Mouse (Mus musculus): Measurements from ENCODE around the gene Dock9. TPM values are rescaled to one million over a fixed set of nuclear protein-coding genes. Genes with fewer than 3 reads are reported as not detected.

Dock9 gene
- polyA plus RNA-seq, 1 experiment from 2014 or later: 7.0 TPM

DNA sequence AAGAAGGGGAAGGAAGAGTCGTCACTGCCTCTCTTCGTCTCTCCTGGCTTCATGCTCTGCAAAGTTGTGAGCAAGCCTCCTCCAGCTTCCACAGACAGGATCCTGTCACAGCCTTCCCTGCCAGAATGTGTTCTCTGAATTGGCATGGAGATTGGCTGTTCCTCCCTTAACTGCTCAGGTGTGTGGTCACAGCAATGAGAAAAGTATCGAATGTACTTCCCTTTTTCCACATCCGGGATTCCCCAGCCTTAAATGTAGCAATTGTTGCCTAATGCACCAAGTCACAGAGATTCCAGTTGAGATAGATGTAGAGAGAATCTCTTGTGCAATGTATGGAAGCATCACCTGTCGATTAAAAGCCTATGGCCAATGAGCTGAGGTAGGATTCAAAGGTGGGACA lies 280.8 kb downstream of the Dock9 start:
- Histone ChIP-seq H3K4me1 (replicated peaks) (peaks cover 18% of the 10 kb centered on the region), H3K9ac (no peak overlapping the region), H3K4me3 (no peak overlapping the region), H3K4me2 (no peak overlapping the region), H3K9me3 (replicated peaks) (no peaks in the 10 kb centered on the region), H3K27ac (ENCODE audit: poor library complexity, severe bottlenecking) (no peak overlapping the region), H3K27me3 (replicated peaks) (0 out of 2 replicates have a peak, but pooled peaks cover 3% of the 10 kb centered on the region), H3K36me3 (no peaks in the 10 kb centered on the region)
- ATAC-seq (ENCODE audit: insufficient number of reproducible peaks, low FRiP score): no peak
- WGBS: 76% methylated on average over 5 of the region's 5 CpGs

DNA sequence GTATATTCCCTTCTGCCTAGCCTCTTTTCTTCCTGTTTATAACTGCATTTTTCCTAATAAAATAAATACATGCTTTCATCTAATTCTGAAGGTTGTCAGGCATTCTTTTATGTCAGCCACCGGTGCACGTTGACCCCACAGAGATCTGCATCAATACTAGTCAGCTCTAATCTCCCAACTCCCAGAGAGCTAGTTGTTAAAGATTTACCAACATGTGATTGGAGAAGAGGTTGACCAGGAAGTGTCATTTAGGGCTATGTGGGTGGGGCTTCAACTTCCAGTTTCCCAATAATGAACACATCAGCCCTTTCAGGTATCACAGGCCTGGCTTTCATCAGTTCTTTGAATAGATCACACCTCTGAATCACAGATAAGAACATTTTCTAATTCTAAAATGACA lies 288.7 kb downstream of the Dock9 start:
- ATAC-seq (ENCODE audit: insufficient number of reproducible peaks, low FRiP score): no peak
- peaks cover 11% of the 10 kb centered on the region for H3K4me1 ChIP-seq (replicated peaks)
- H3K27me3 ChIP-seq (replicated peaks): peaks cover 34% of the 10 kb centered on the region
- H3K36me3 ChIP-seq: no peaks in the 10 kb centered on the region
- WGBS: 75% methylated on average over 2 of the region's 2 CpGs
- no peak overlapping the region for H3K4me3 ChIP-seq
- no peak overlapping the region for H3K9ac ChIP-seq
- no peak overlapping the region for H3K4me2 ChIP-seq
- no peak overlapping the region for H3K27ac ChIP-seq (ENCODE audit: poor library complexity, severe bottlenecking)
- H3K9me3 ChIP-seq (replicated peaks): peaks cover 4% of the 10 kb centered on the region; the same call in 1 of the 2 replicates

DNA sequence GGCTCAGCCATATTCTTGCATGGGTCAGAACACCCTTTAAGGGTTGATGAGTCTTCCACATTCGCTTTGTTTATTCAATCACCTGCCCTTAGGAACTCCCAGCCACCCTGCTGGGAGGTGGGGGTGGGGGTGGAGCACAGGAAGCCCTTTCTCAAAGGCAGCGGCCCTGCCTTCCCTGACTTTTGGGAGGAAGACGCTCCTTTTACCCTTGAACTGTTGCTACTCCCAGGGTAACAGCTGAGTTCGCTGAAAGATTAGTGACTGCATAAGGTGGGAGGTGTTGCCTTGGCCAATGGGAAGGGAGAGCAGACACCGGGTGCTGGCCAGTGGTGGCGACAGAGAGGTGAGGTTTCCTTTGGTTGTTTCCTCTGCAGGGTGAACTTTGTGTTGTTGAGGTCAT lies 291.3 kb downstream of the Dock9 start:
- H3K9ac ChIP-seq: no peak overlapping the region
- H3K4me1 ChIP-seq (replicated peaks): peaks cover 11% of the 10 kb centered on the region
- no peaks in the 10 kb centered on the region for H3K36me3 ChIP-seq
- H3K4me3 ChIP-seq: no peak overlapping the region
- H3K27ac ChIP-seq (ENCODE audit: poor library complexity, severe bottlenecking): no peak overlapping the region
- H3K4me2 ChIP-seq: no peak overlapping the region
- 10% methylated on average over 6 of the region's 6 CpGs for WGBS
- ATAC-seq (ENCODE audit: insufficient number of reproducible peaks, low FRiP score): no peak
- peaks cover 4% of the 10 kb centered on the region; the same call in 1 of the 2 replicates for H3K9me3 ChIP-seq (replicated peaks)
- H3K27me3 ChIP-seq (replicated peaks): peaks cover 42% of the 10 kb centered on the region

DNA sequence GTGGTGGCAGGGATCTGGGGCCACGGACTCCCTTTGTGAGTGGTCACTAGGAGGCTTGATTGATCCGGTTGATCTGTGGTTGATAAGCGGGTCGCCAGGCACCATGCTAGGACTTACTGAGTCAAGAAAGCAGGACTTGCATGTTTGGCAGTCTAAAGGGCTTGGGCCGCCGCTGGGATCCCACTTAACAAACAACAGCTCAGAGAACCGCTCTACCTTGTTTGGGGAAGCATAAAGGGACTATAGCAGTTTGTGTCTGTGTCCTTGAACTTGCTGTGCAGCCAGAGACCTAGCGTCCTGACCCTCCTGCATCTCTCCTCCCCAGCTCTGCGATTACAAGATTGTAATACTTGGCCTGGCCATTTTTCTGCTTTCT lies 292.2 kb downstream of the Dock9 start:
- no peaks in the 10 kb centered on the region for H3K9me3 ChIP-seq (replicated peaks)
- H3K9ac ChIP-seq: no peak overlapping the region
- H3K27ac ChIP-seq (ENCODE audit: poor library complexity, severe bottlenecking): no peak overlapping the region
- ATAC-seq (ENCODE audit: insufficient number of reproducible peaks, low FRiP score): no peak
- peak overlapping the region; percentile 33 for H3K4me3 ChIP-seq
- peaks cover 42% of the 10 kb centered on the region for H3K27me3 ChIP-seq (replicated peaks)
- 24% methylated on average over 9 of the region's 9 CpGs for WGBS
- H3K4me2 ChIP-seq: peak overlapping the region; percentile 65
- peaks cover 11% of the 10 kb centered on the region for H3K4me1 ChIP-seq (replicated peaks)
- H3K36me3 ChIP-seq: no peaks in the 10 kb centered on the region

DNA sequence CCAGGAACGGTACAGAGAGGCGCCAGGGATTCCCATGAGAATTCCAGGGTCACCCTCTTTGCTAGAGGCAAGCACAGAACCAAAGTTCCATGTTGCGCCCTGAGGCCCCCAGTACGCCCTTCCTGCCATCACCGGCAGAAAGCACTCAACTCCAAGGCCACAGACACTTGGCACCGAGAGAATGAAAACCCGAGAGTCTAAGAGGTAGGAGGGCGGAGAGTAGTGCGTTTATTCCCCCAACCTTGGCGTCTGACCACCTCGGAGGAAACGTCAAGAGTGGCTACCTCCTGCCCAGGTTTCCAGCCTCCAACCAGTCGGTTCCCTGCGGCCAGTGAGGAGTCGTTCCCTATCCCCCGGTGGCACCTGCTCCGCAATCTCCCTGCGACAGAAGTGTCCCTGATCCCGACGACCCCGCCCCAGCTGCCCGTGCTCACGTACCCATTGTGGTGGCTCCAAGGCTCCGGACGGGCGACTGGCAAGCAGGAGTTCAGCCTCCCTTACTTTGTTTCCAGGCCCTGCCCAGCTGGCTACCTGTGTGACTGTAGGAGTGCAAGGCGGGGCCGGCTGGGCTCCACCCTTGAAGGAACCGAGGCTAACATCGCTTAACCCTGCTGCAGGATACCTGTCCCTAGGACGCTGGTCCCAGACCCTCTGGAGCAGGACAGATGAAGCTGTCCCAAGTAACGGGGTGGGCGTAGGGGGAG lies 292.7 kb downstream of the Dock9 start, which contains the start of gene Slc15a1:
TSS of gene Slc15a1 (minus strand) at position 472 of the 704 bp plus-strand sequence.
- Histone ChIP-seq H3K27ac (ENCODE audit: poor library complexity, severe bottlenecking) (no peak within 1 kb of the TSS), H3K4me1 (replicated peaks) (peaks cover 11% of the 10 kb centered on the region), H3K4me3 (peak within 1 kb of the TSS; percentile 33), H3K27me3 (replicated peaks) (peaks cover 42% of the 10 kb centered on the region), H3K36me3 (no peaks in the 10 kb centered on the region), H3K9me3 (replicated peaks) (no peaks in the 10 kb centered on the region), H3K4me2 (peak within 1 kb of the TSS; percentile 65), H3K9ac (peak within 1 kb of the TSS; percentile 16; the same call in 1 of the 2 replicates)
- WGBS: 9% methylated on average over 33 of the region's 33 CpGs
- no peak for ATAC-seq (ENCODE audit: insufficient number of reproducible peaks, low FRiP score)

DNA sequence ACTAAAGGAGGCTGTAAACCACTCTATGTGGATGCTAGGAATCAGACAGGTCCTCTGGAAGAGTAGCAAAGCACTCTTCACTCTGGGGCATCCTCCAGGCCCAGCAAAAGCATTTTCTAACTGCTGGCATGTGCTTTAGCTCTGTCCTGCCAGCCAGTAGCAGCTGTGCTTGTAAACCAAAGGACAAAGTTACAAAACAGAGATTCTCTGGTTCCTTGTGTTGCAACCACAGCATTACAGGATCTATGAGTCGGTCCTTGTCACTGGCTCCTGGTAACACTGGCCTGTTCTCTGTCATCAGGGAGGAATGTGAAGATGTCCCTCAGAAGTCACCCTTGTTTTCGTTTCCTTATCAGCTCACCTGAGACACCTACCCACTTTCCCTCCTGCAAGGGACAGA lies 297.1 kb downstream of the Dock9 start:
- Histone ChIP-seq H3K9ac (no peak overlapping the region), H3K4me1 (replicated peaks) (peaks cover 11% of the 10 kb centered on the region), H3K27me3 (replicated peaks) (peaks cover 24% of the 10 kb centered on the region), H3K36me3 (no peaks in the 10 kb centered on the region), H3K27ac (ENCODE audit: poor library complexity, severe bottlenecking) (no peak overlapping the region), H3K9me3 (replicated peaks) (no peaks in the 10 kb centered on the region), H3K4me3 (no peak overlapping the region), H3K4me2 (no peak overlapping the region)
- WGBS: 41% methylated on average over 2 of the region's 2 CpGs
- no peak for ATAC-seq (ENCODE audit: insufficient number of reproducible peaks, low FRiP score)

DNA sequence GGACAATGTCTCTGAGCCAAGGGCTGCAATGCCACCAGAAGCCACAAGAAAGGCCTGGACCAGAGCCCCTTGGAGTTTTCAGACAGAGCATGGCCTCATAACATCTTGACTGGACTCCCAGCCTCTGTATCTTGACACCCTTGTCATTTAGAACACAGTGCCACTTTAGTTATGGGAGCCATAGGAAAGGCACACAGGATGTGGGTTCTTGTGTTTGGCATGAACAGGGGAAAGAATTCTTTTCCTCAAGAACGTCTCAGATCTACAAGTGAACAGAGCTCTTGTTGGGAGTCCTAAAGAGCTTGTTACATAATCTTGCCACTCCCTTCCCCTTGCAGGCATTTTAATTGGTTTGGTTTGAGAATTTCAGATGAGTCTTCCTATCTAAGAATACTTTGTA lies 297.9 kb downstream of the Dock9 start:
- Histone ChIP-seq H3K4me1 (replicated peaks) (peaks cover 7% of the 10 kb centered on the region), H3K27ac (ENCODE audit: poor library complexity, severe bottlenecking) (no peak overlapping the region), H3K9me3 (replicated peaks) (no peaks in the 10 kb centered on the region), H3K36me3 (no peaks in the 10 kb centered on the region), H3K27me3 (replicated peaks) (peaks cover 16% of the 10 kb centered on the region), H3K4me3 (no peak overlapping the region), H3K9ac (no peak overlapping the region), H3K4me2 (no peak overlapping the region)
- WGBS: 43% methylated on average over 1 of the region's 1 CpGs
- no peak for ATAC-seq (ENCODE audit: insufficient number of reproducible peaks, low FRiP score)

DNA sequence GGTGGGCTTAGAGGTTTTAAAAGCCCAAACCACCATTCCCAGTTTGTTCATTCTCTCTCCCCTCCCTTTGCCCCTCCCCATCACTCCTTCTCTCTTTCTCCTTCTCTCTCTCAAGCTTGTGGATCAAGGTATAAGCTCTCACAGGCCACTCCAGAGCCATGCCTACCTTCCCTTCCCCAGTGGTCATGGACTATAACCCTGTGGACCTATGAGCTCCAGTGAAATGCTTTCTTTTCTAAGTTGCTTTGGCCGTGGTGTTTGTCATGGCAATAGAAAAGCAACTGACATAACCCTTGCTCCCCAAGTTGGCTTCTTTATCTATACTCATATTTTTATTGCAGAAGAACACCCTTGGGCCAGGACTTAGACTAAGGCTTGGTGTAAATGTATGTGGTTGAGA lies 299.8 kb downstream of the Dock9 start:
- ATAC-seq (ENCODE audit: insufficient number of reproducible peaks, low FRiP score): no peak
- WGBS: 78% methylated on average over 1 of the region's 1 CpGs
- Histone ChIP-seq H3K4me1 (replicated peaks) (peaks cover 11% of the 10 kb centered on the region), H3K4me3 (no peak overlapping the region), H3K27ac (ENCODE audit: poor library complexity, severe bottlenecking) (no peak overlapping the region), H3K36me3 (no peaks in the 10 kb centered on the region), H3K9ac (no peak overlapping the region), H3K9me3 (replicated peaks) (no peaks in the 10 kb centered on the region), H3K27me3 (replicated peaks) (no peaks in the 10 kb centered on the region), H3K4me2 (no peak overlapping the region)

DNA sequence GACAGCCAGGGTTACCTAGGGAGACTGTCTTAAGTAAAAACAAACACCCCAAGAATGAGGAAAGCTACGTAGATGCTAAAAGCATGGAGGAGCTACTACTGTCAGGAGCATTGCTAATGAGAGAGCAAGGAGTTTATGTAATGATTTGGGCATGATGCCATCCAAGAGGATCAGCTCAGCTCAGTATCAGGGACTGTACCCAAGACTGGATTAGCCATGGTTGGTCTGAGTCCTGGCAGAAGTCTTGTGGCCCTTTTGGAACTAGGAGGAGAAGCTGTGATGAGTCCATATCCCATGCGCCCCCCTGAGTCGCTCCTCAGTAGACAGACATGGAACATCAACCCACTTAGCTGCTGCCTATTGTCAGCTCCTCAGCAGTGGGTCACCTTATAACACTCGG lies 301.9 kb downstream of the Dock9 start:
- 76% methylated on average over 4 of the region's 4 CpGs for WGBS
- no peaks in the 10 kb centered on the region for H3K9me3 ChIP-seq (replicated peaks)
- H3K4me1 ChIP-seq (replicated peaks): peaks cover 24% of the 10 kb centered on the region
- no peak overlapping the region for H3K4me3 ChIP-seq
- no peak overlapping the region for H3K9ac ChIP-seq
- no peak overlapping the region for H3K4me2 ChIP-seq
- ATAC-seq (ENCODE audit: insufficient number of reproducible peaks, low FRiP score): no peak
- H3K27ac ChIP-seq (ENCODE audit: poor library complexity, severe bottlenecking): no peak overlapping the region
- no peaks in the 10 kb centered on the region; the same call in 1 of the 2 replicates for H3K27me3 ChIP-seq (replicated peaks)
- no peaks in the 10 kb centered on the region for H3K36me3 ChIP-seq

DNA sequence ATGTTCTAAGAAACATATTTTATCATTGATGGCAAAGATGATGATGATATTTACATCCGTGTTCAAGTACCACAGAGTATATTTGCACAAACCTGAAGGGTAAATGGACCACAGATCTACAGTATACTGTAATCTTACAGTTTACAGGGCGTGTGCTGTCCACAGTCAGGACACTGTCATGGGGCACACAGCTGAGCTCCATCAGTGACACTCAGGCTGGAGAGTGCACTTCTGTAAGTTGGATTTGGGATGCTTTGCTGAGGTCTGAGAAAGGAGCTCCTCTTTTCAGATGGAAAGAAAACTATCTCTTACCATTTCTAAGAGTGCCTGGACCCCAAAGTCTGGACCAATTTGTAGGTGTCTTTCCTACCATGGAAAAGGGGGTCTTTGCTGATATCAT lies 302.5 kb downstream of the Dock9 start:
- H3K4me1 ChIP-seq (replicated peaks): peaks cover 24% of the 10 kb centered on the region
- no peak for ATAC-seq (ENCODE audit: insufficient number of reproducible peaks, low FRiP score)
- WGBS: 71% methylated on average over 2 of the region's 2 CpGs

DNA sequence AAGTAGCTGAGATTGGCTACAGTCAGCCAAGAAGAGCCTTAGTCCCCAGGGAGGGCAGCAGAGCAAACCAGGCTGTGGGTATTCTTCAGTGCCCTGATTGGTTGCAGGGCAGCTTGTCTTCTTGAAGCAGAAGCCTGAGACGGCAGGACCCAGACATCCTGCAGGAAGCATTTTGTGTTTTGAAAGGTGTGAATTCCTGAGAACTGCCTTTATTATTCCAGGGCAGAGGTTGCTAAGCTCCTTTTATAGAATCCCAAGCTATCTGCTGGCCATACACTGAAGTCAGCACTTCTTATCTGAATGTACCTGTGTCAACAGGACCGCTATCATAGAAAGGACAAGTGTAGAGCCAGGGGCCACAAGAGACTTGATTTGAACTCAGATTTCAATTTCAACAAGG lies 303.4 kb downstream of the Dock9 start:
- Histone ChIP-seq H3K36me3 (no peaks in the 10 kb centered on the region), H3K4me3 (no peak overlapping the region), H3K4me1 (replicated peaks) (peaks cover 24% of the 10 kb centered on the region), H3K27ac (ENCODE audit: poor library complexity, severe bottlenecking) (no peak overlapping the region), H3K27me3 (replicated peaks) (no peaks in the 10 kb centered on the region; the same call in 1 of the 2 replicates), H3K9me3 (replicated peaks) (no peaks in the 10 kb centered on the region), H3K4me2 (no peak overlapping the region), H3K9ac (no peak overlapping the region)
- 21% methylated on average over 2 of the region's 2 CpGs for WGBS
- ATAC-seq (ENCODE audit: insufficient number of reproducible peaks, low FRiP score): no peak

More for the DNA sequence above, 302.5 kb downstream of the Dock9 start:
- H3K36me3 ChIP-seq: no peaks in the 10 kb centered on the region
- no peaks in the 10 kb centered on the region; the same call in 1 of the 2 replicates for H3K27me3 ChIP-seq (replicated peaks)
- no peak overlapping the region for H3K4me2 ChIP-seq
- H3K27ac ChIP-seq (ENCODE audit: poor library complexity, severe bottlenecking): no peak overlapping the region
- H3K9me3 ChIP-seq (replicated peaks): no peaks in the 10 kb centered on the region
- H3K4me3 ChIP-seq: no peak overlapping the region
- no peak overlapping the region for H3K9ac ChIP-seq

DNA sequence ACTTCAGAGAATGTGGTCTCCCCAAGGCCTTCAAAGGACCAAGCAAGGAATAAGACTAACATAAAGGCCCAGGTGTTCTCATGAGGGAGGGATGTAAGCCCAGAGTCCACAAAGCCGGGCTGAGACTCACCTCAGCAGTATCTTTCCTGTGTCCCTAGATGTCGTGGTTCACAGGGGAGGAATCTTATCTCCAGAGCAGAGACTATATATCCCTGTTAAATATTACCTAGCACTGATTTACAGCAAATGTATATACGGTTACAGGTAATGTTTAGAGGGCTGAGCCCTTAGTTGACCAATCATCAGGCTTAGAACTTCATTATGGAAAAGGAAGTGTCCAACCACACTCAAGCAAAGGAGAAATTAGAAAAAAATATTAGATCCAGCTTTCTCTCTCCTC lies 303.9 kb downstream of the Dock9 start:
- Histone ChIP-seq H3K4me1 (replicated peaks) (peaks cover 24% of the 10 kb centered on the region), H3K4me2 (no peak overlapping the region), H3K27me3 (replicated peaks) (no peaks in the 10 kb centered on the region; the same call in 1 of the 2 replicates), H3K9me3 (replicated peaks) (no peaks in the 10 kb centered on the region), H3K9ac (no peak overlapping the region), H3K36me3 (no peaks in the 10 kb centered on the region), H3K27ac (ENCODE audit: poor library complexity, severe bottlenecking) (no peak overlapping the region), H3K4me3 (no peak overlapping the region)
- ATAC-seq (ENCODE audit: insufficient number of reproducible peaks, low FRiP score): no peak
- 53% methylated on average over 3 of the region's 3 CpGs for WGBS

Data from heart, embryonic 12.5 days (tissue).